Mouse (Mus musculus) bone marrow, adult 2 months (tissue): ENCODE data around the gene Acsm5.

Experiments used
- CTCF ChIP-seq: fragments of 200-500 bp; IDR thresholded peaks from 2 replicates; pipeline ENCODE4 v1.5.1; 2011; ENCODE audit warnings: low read length, control low read depth; ENCODE audit not compliant: control insufficient read depth, insufficient read depth
- POLR2A ChIP-seq: fragments of 200-500 bp; IDR thresholded peaks from 2 replicates; pipeline ENCODE4 v1.6.1; 2011; ENCODE audit warnings: low read depth, mild to moderate bottlenecking, control low read depth, low read length, borderline replicate concordance; ENCODE audit not compliant: control insufficient read depth

DNA sequence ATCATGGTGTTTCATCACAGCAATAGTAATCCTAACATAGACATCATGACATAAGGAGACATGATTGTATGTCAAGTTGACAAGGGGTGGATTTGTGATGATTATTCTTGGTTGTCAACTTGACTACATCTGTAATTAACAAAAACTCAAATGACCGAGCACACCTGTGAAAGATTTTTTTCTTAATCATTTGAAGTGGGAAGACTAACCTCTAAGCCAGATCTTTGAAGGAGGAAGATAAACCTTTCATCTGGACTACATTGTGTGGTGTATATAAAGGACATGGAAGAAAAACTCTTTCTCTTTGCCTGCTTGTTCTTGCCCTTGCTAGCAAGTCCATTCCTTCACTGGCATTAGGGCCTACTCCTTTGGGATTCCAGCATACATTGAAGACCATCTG is 34.8 kb downstream of the Acsm5 start, which contains the start of gene Acsm2:
- TF ChIP-seq CTCF (no peak), POLR2A (no peak)
